Mouse (Mus musculus) lung, postnatal 25 days (tissue): ENCODE results near the gene P3h3.
A peak's percentile ranks its signal among the peaks of the same experiment; 100 is the strongest.
"Not testable (repeated sequence)": the region's sequence is repeated elsewhere in the genome, so short reads cannot be mapped to it uniquely, and the experiment has no call there.

Source experiments
- DNase-seq: peaks from one replicate; pipeline ENCODE4 v3.0.0; 2022; ENCODE audit warnings: low spot score

Gene P3h3

GRCm38 (mm10) chr6:124856916-124857839 is at the start of gene P3h3:
Gene P3h3 (minus strand): TSS chr6:124857752.
- DNase-seq: peak; percentile 80

GRCm38 (mm10) chr6:124904991-124905860 is 47.7 kb upstream of the P3h3 start:
- DNase-seq: no peak

- DNase-seq: peak; percentile 88
Observed at GRCm38 (mm10) chr6:124904161-124904981, 46.8 kb upstream of the P3h3 start.

- peak; percentile 96 for DNase-seq
Observed at GRCm38 (mm10) chr6:124903580-124904151, 46.1 kb upstream of the P3h3 start.

GRCm38 (mm10) chr6:124901851-124902250 is 44.3 kb upstream of the P3h3 start:
- no peak for DNase-seq

- no peak for DNase-seq
Observed at GRCm38 (mm10) chr6:124900801-124901480, 43.4 kb upstream of the P3h3 start.

- DNase-seq: no peak
Observed at GRCm38 (mm10) chr6:124900056-124900800, 42.7 kb upstream of the P3h3 start.

- DNase-seq: no peak
Observed at GRCm38 (mm10) chr6:124898359-124898758, 40.8 kb upstream of the P3h3 start.

- DNase-seq: not testable (repeated sequence)
Observed at GRCm38 (mm10) chr6:124894113-124894512, 36.6 kb upstream of the P3h3 start.

GRCm38 (mm10) chr6:124890997-124891396 is 33.4 kb upstream of the P3h3 start:
- DNase-seq: no peak

- DNase-seq: no peak
Observed at GRCm38 (mm10) chr6:124888555-124889125, 31.1 kb upstream of the P3h3 start.

GRCm38 (mm10) chr6:124887986-124888385 is 30.4 kb upstream of the P3h3 start, which contains the start of gene Cd4:
Gene Cd4 (minus strand): TSS chr6:124888221.
- DNase-seq: no peak

GRCm38 (mm10) chr6:124885956-124886381 is 28.4 kb upstream of the P3h3 start:
- no peak for DNase-seq

GRCm38 (mm10) chr6:124884714-124885500 is 27.4 kb upstream of the P3h3 start:
- DNase-seq: no peak

GRCm38 (mm10) chr6:124883351-124883750 is 25.8 kb upstream of the P3h3 start:
- no peak for DNase-seq

GRCm38 (mm10) chr6:124881821-124882220 is 24.3 kb upstream of the P3h3 start:
- no peak for DNase-seq

GRCm38 (mm10) chr6:124879390-124879789 is 21.8 kb upstream of the P3h3 start:
- DNase-seq: no peak

- no peak for DNase-seq
Observed at GRCm38 (mm10) chr6:124874348-124874747, 16.8 kb upstream of the P3h3 start.

- no peak for DNase-seq
Observed at GRCm38 (mm10) chr6:124866560-124866959, 9.0 kb upstream of the P3h3 start.
